Mouse (Mus musculus): ENCODE results near the gene Flad1. TPM values are rescaled to one million over a fixed set of nuclear protein-coding genes. Genes with fewer than 3 reads are reported as not detected.

Gene Flad1
- total RNA-seq, 4 experiments from 2014 or later = 35.8 to 37.8 (median 37.1) TPM

DNA sequence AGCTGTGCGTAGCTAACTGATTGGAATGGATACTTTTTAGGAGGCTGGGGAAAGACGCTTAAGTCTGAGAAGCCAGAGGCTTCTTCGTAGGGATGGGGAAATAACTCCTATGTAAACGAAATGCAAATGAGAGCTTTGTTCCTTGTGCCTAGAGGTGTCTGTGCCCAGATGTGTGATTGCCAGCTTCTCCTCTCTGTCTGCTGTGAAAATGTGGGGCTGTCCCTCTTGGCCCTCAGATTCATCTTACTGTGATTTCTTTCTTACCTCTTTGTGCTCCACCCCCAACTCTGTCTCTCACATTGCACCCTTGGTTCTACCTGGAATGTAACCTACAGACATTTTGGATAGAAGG is 15.0 kb downstream of the Flad1 start:
- DNase-seq (ENCODE audit: low spot score in 2 of 2) = no peak

DNA sequence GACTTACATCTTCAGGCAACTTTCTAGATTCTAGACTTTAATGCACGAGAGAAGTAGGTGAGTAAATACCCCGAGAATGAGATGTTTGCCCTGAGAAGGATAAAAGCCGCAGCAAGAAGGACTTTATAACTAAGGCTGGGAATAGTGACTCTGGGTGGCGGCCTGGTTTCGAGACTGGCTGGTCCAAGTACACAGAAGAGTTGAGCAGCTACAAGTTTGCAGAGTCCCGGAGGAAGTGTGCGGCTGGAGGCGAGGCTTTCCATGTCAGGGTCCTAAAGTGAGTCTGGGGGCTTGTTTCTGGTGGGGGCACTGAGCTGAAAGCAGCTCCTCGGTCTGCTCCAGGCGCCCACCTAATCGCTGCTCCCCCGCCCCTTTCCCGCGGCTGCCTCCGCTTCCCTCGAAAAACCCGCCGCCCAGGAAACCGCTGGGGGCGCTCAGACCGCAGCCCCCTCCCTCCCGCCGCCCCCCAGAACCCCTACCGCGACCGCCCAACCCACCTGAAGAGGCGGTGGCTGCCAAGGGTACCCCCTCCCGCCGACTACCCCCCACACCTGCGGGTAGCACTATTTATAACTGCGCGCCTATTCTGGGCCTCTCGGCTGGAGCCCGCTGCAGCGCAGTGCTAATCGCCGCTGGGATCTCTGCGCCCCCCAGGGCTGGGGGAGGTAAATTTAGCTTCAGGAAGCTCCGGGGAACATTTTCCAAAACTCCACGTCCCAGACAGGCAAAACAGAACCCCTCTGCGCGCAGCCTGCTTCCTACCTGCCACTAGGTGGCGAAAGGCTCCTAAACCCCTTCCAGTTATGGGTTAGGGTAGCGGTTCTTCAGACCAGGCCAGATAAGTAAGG is 15.6 kb downstream of the Flad1 start:
- DNase-seq (ENCODE audit: low spot score in 2 of 2) = no peak

DNA sequence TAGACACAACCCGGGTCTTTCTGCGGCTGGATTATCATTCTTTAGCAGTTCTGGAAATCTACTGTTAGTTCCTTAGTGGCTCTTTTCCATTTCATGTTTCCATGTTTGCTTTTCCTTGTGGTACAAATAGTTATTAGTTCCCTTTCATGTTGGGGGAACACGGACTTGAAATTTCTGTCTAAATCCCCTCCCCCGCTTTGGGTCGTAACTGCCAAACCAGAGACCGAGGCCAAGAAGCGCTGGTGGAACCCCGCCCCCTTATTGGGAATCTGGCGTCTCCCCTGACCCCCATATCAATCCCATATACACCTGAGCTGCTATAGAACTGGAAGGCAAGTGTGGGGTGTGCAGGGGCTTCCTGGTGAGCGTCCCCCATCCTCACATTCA is 16.3 kb downstream of the Flad1 start:
- no peak for DNase-seq (ENCODE audit: low spot score in 2 of 2)

DNA sequence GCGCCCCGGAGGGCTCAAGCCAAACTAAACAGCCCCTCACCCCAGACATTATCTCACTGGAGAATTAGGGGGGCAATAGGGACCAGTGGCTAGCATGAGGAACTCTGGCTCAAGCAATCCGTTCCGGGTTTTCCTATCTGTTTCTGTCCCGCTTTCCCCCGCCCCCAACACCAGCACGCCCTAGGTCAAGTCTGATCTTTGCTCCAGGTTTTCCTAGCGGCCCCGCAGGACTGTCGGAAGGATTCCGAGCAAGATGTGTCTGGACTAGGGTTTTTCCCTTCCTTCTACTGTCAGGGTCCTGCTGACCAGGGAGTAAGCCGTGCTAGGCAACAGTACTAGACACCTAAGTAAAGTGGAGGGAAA is 16.8 kb downstream of the Flad1 start:
- no peak for DNase-seq (ENCODE audit: low spot score in 2 of 2)

DNA sequence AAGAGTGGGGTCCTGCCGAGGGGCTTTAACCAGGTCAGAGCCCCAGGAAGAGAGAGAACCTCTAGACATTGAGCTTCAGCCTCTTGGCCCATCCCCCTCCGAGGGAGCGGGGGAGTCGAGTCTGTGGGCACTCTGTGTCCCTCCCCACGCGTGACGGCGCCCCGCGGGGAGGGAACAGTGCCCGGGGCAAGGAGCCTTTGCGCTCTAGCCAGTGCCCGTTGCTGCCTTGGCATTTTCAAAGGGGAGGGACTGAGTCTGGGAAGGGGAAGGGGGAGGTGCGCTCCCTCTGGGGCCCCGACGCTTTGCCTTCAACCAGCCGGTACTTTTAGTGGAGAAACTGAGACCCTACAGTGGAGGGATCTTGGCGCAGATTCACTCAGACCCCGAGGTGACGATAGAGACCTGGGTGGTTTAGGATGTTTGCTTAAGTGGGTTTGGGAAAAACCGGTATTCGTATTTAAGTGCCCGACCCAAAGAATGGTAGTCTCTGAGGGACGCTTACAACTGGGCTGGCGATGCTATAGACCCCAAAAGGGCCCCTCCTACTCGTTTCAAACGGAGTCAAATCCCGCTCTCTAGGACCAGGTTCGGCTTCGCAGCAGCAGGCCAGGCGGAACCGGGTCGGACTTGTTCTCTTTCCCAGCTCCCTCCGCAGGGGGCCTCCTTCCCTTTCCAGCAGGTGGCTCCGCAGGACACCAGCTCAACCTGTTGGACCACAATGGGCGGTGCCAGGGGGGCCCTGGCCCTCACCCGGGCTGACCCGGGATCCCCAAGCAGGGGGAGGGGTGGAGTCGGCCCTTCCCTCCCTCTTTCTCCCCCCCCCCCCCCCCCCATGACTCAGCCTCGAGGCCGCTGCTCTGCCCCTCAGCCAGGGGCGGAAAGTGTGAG is 17.4 kb downstream of the Flad1 start, which contains the start of gene Zbtb7b:
Gene Zbtb7b (minus strand): TSS at position 771 of the 888 bp plus-strand sequence.
- DNase-seq (ENCODE audit: low spot score in 2 of 2) = peak in 1 of 2 experiments; percentile 68

DNA sequence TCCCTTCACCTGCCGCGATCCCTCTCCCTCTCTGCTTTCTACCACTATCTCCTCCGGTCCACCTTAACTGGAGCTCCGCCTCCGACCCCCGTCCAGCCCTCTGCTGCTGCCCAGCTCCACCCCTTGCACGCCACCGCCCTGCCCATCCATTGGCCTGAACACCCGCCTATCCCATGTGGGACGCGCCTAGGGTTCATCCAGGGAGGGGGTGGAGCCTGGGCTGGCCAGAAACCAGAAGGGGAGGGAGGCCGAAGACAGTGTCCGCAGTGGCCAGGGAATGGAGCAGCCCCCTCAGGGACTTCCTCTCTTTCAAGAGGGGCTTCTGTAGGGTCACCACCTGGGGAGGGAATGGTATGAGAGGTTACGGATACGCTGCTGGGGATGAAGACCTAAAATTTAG is 18.1 kb downstream of the Flad1 start:
- DNase-seq (ENCODE audit: low spot score in 2 of 2) = peak; percentile 93 to 97

DNA sequence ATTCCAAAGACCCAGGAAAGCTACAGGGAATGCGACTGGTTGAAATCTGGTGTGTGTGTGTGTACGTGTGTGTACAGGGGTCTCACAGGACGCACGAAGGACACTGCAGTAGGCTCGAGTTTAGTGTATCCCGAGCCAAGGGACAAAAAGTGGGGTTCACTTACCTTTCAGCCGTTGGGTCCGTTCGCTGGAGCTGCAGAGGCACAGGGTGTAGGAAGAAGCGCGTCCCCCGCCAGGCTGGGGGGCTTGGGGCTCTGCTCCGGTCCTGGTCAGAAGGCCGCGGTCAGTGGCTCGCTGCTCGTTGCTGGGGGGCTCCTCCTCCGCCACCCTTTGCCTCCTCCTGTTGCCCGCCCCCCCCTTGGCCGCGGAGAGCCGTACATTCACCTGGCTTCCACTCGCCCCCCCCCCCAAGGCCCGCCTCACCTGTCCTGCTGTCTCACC is 18.8 kb downstream of the Flad1 start:
- DNase-seq (ENCODE audit: low spot score in 2 of 2) = peak in 1 of 2 experiments; percentile 14

DNA sequence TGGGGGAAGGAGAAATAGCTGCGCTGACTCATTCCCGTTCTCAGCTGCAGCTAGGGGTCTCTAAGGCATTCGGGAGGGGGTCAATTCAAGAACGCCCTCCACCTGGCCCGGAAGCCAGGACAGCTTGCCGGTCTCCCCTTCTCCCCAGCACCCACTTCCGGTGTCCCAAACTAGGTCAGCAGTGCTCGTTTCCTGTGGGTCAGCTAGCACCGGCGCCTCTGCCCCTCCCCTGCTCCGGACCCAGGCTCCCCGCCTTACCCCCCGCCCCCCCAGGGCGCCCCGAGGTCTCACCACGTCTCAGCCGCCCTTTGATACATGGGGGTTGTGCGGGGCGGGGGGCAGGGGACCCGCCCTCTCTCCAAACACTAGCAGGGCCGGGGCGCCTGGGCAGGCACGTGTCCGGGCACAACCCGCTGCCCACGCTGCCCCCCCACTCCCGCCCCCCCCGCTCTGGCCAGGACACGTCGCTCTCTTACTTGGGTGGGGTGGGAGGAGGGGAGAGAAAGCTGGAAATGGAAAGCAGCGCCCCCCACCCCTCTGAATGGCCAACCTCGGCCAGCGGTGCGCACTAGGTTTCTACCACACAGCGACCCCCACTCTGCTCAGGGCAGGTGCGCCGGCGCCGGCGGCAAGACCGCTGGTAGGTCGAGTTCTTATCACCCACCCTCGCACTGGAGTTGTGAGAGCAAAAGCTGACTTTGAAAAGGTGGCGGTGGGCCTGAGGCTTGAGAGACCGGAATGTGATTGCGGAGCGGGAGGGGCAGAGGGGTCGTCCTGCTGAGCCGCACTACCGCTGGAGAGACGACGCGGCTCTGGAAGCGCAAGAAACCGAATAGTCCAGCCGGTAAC is 19.8 kb downstream of the Flad1 start:
- DNase-seq (ENCODE audit: low spot score in 2 of 2) = peak in 1 of 2 experiments; percentile 9

DNA sequence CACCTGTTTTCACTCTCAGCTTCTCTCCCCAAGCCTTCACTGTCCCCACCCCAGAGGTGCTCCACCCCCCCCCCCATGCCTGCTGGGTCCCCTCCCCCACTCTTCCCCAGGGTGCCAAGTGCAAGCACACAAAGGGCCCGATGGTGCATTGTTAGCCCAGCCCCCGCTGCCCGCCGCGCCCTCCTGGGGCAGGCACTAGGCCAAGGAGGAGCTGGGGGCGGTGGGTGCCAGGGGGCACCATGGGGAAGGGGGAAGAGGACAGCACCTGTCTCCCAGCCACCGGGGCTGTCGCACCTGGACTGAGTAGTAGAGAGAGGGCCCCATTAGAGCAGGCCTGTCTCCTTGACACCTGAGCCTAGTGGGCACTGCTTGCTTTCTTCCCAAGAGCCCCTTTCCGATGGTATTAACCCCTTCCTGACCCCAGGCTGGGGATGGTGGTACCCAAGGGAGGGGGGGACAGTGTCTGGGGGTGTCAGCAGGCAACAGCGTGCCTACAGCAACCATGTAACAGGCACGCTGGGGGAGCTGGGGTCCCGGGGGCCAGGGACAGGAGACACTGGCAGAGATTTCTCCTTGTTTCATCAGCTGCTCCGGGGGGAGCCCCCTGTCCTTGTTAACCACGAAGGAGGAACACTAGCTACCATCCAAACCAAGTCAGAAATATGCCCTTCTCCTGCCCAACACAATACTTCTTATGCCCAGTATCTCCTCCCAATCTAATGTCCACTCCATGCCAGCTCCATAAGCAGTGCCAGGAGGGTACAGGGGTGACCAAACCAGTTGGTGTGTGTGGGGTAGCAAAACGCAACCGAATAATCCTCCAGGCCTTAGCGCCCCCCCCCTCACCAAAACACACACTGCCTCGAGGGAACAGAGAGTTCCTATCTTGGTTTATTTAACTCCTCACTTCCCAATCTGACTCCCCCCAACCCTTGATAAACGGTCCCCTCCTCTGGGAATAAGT is 20.7 kb downstream of the Flad1 start:
- DNase-seq (ENCODE audit: low spot score in 2 of 2) = no peak

DNA sequence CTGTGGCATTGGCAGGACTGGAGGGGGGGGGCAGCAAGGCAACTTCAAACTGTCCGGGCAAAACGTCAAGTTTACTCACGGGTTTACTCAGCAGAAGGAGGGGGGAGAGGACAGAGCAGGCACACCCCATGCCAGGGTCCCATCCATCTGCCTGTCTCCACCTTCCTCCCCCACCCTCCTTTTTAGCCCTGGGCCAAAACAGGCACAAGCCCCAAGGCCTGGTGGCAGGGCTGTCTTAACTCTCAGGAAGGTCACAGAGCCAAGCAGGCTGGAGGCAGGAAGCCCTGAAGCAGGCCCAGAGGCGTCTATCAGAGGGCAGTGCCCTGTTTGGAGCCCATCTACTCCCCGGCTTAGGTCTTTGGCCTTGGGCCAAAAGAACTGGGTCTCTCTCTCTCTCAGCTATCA is 21.6 kb downstream of the Flad1 start:
- no peak for DNase-seq (ENCODE audit: low spot score in 2 of 2)

DNA sequence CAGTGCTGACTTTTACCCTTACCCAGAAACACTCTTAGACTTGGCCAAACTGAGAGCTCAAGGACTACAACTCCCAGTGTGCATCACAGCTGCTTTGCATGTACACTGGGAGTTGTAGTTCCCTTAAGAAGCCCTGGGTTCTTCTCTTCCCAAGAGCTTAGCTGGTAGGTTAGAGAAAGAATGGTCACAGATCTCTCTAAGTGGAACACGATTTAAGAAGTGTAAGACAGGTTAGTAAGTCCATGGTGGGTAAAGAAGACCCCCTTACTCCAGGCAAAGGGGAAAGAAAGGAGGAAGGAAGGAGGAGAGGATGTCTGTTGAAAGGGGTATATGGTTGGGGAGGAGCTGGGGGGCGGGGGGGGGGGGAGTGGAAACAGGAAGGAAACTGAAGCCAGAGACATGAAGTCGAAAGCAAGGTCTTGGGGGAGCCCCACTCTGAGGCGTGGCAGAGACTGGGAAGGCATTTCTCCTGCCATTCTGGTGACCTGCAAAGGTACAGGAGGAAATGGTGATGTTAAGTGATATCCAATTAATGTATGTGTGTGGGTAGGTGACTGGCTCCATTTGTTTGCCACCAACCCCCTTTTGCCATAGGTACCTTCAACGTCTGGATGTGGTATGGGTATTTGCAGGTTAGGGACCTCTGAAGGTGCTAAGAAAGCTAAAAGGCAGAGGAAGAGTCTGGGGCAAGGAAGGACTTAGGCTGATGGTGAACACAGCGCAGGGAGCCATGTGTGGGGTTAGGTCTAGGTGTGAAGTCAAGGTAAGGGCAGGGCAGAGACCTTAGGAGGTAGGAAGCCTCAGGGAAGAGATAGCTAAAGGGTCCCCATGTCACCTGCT is 22.5 kb downstream of the Flad1 start:
- DNase-seq (ENCODE audit: low spot score in 2 of 2) = no peak

DNA sequence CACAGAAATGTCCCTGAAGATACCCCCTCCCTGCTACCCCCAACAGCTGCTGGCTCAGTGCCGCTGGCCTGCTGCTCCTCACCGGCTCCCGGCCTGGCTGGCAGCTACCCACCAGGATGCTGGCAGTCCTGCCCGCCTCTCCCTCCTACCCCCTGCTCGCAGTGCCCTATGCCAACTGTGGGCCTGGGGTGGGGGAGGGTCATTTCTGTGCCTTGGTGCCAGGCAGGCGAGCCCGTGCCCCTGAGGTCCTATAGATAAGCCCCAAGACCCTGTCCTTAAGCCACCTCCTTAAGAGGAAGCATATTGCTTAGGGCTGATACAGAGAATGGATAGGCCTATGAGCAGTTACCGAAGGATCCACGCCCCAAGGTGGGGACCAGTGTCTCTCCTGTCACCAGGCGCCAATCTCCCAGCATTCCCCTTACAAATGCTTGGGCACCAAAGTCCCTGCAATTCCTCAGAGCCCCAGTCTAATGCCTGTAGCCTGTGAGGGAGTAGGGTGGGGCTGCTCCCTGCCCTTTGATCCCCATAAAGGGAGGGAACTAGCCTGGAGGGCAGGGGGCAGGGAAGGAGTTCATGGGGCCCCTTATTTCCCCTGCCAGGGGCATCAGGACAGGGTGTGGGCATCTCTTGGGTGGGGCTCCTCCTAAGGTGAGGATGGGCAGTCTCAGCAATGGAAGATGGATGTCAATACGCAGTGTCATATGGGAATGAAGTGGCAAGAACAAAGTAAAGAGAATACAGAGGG is 23.4 kb downstream of the Flad1 start:
- peak; percentile 52 to 63 for DNase-seq (ENCODE audit: low spot score in 2 of 2)

DNA sequence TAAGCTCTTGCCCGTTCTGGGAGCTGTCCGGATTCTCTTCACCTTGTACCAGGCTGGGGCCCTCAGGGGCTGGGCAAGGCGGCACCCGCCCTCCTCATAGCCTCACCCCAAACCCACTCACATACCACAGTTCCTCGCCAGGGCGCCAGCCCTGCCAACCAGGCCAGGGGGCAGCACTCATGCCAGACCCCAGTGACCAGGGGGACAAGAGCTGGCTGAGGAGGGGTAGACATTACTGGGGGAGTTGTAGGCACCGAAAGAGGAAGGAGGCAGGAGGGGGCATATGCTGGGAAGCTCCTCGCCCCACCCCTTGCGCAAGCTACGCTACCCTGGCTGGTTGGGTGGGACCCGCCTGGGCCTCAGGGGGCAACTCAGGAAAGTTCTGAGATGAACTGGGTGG is 24.0 kb downstream of the Flad1 start:
- DNase-seq (ENCODE audit: low spot score in 2 of 2) = no peak

DNA sequence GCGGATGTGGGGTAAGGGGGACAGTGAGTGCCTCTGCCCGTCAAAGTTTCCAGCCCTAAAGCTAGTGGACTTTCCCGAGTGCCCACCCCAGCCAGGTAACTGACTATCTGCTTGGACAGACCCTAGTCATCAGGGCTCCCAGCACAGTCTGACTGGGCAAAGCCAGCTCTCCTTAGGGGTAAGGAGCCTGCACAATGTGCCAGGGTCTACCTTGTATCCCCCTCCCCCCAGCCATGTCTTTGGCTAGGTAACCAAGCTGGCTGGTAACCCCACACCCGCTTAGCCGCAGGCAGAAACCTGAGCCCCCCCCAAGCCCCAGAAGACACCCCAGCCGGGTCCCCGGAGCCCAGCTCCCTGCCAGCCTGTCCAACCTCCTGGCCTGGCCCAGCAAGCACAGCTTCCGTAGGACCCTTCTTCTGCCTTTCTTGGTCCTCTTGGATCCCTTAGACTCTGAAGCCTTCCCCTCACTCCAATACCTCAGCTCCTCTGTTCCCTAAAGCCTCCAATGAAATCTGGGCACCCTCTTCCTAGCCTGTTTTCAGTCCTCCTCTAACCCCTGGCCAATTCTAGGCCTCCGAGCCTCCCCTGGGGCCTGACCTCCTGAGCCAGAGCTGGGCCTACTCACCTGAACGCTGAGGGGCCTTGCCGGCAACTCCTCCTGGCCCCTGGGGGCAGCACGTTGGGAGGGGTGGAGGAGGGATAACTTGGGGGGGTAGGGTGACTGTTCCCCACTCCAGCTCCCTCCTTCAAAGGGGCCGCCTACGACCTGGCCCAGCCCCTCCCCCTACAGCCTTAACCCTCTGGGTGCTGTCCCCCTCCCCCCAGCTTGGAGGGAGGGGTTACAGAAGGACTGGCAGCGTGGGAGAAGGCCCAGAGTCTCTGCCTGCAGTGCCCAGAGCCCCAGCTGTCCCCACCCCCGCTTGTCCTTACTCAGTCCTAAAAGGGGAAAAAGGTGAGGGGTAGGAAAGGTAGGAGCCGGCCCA is 24.9 kb downstream of the Flad1 start:
- no peak for DNase-seq (ENCODE audit: low spot score in 2 of 2)

DNA sequence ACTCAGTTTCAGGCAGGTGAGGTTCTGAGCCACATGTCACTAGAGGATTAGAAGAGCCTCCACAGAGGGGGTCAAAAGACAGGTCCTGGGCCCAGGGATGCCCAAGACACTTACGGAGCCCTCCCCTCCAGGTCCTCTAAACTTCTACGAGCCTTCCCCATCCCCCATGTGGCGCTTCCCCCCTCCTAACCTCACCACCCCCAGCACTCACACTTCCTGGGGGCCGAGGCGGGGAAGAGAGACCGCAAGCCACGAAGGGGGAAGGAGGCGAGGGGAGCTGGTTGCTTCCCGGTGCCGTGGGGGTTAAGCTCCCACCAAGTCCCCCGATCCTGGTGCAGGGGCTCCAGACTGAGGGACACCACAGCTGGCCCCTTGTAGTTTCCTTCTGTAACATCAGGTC is 26.2 kb downstream of the Flad1 start:
- DNase-seq (ENCODE audit: low spot score in 2 of 2) = no peak

DNA sequence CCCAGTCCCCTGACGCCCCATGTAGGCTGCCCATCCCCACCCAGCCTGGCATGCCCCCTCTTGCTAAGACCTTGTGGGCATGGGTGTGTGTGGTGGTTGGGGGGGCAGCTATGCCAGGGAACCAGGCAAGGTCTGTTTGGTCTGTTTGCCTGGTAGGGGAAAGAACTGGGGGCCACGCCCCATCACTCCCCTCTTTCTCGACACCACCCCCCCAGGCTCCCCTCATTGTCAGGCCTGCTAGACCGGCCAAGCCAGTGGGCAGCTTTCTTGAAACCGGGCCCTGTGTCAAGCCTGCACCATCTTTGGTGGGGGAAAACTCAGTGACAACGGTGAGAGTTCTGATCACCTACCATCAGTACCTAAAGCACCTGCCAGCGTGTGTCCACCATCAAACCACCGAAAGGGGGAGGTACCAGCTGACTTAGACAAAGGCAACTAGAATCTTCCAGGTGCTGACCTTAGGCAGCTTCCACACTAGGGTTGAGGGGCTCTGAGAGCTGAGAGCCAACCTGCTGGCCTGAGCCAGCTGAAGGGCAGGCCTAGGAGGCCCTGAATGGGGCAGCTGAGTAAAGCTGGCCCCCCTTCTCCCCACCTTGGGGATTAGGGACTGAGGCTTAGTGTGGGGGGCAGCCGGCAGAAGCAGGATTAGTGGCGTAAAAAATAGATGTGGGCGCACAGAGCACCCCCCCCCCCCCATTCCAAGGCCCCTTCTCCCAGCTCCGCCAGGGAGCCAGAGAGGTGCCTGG is 27.2 kb downstream of the Flad1 start:
- DNase-seq (ENCODE audit: low spot score in 2 of 2) = no peak

Measured in layer of hippocampus, adult 8-10 months (tissue).